Mouse (Mus musculus): ENCODE measurements at regions not wholly inside any gene's neighbourhood (a gene's known extent, or its start where the extent isn't known, plus 50 kb on each side); places are given as distances from the start of the nearest gene placed in this dataset.

- intact Hi-C loops (cut with DNase I; ENCODE audit: low total_unique reads), result no loop called here
- DNase-seq, result no peak
These were observed 52.1 kb upstream of the Dlx4 start for GRCm38 (mm10) chr11:95198196-95198595.

GRCm38 (mm10) chr11:95200971-95201370 is 54.9 kb upstream of the Dlx4 start:
- no peak for DNase-seq
- intact Hi-C loops (cut with DNase I; ENCODE audit: low total_unique reads), result no loop called here

- intact Hi-C loops (cut with DNase I; ENCODE audit: low total_unique reads), result no loop called here
These were observed 50.9 kb upstream of the Tac4 start for GRCm38 (mm10) chr11:95210185-95211030.

GRCm38 (mm10) chr11:95211031-95211425 is 50.3 kb upstream of the Tac4 start:
- intact Hi-C loops (cut with DNase I; ENCODE audit: low total_unique reads), result no loop called here

More at GRCm38 (mm10) chr11:95210185-95211030, 50.9 kb upstream of the Tac4 start:
- peak; percentile 26 for DNase-seq

More at GRCm38 (mm10) chr11:95211031-95211425, 50.3 kb upstream of the Tac4 start:
- no peak for DNase-seq
